Mouse (Mus musculus) granulocyte monocyte progenitor cell, adult 5-6 weeks (primary cell): ENCODE results near the gene Apold1. TPM values are rescaled to one million over a fixed set of nuclear protein-coding genes. Genes with fewer than 3 reads are reported as not detected.

Source experiments
- ATAC-seq: replicated peaks from 2 replicates; pipeline ENCODE4 v1.8.0; 2016; ENCODE audit warnings: mild to moderate bottlenecking, moderate TSS enrichment, inconsistent platforms; ENCODE audit not compliant: poor library complexity, severe bottlenecking
- total RNA-seq, 2 experiments: library from RNA; stranded (forward) in 1 of 2; stranded (reverse) in 1 of 2; fragments of 200-712, 200-1000 nt in 1 of 2; fragments of >200 nt in 1 of 2; fragmentation: Nextera tagmentation in 1 of 2; gene quantifications; 2 replicates each; pipeline ENCODE4 v1.2.3; 2014 to 2017

The Apold1 gene
- total RNA-seq, 2 experiments from 2014 or later: not detected

DNA sequence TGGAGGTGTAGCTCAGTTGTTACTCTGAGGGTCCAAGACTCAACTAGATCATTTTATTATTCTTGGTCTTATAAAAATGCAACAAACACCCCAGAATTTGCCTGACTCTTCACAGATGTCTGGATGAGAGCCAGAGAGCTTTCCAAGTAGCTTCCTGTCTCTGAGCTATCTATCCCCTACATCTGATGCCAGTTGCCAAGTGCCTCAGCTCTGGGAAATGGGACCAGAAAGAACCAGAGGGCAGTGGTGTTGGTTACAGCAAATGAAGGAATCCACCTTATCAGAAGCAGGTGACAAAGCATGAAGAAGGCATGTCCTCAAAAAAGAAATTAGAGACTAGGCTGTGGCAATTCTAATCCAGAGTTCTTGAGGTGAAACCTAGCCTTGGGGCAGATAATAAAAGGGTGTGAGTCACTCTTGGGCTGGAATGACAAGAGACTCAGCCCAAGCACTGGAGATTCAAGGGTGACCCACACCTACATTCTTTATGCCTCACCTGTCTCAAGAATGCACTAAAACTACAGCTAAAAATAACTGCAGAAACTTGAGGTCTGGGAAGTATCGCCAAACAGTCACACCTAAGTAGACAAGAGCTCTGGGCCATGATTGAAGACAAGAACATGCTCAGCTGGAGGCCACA is 43.4 kb downstream of the Apold1 start:
- ATAC-seq: no peak

DNA sequence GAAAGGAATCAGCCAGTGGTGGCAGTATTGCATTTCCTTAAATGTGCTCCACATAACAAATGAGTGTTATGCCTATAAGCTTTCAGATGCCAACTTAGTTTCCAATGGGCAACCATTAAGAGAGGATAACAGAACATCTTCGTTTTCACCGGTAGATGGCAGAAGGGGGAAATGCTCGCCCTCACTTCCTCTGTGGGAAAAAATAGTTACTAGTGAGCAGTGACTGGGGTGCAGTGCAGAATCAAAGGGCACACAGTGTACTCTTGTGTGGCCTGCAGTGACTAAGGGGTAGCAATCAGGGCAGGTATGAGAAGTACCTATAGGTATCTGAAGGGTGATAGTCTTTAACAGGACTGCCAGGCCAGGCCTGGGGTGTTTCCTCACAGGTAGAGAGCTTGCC is 44.7 kb downstream of the Apold1 start:
- peak; percentile 87 for ATAC-seq

DNA sequence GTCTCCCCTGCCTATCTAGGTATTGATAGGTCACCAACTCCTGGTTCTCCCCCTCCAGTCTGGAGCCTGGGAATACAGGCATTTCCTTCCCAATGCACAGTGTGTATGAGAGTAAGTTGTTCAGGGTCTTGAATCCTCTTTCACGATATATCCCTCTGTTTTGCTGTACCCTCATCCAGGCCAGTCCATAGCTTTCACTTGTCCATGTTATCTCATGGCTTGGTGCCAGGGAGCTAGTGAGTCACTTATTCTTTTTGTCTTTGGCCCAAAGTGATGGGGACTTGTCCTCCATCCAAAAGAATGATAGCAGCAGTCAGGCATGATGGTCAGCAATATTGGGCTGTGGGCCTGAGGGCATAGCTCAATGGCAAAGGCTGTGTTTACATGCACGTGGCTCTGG is 45.2 kb downstream of the Apold1 start:
- ATAC-seq: no peak

DNA sequence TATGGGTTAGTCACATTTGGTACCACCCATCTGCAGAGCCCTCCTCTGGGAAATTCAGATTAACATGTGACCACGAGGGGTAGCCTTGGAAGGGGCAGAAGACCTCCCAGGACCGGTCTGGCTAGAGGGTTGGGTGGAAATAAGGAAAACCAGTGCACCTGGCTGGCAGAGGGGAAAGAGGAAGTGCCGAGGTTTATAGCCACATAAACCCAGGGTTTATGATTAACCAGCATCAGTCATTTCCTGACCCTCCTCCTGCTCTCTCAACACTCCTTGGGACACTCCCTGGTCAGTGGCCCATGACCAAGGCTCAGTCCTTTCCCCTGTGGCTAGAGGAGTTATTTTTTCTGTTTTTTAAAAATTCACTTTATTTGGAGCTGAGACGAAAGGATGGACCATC is 47.7 kb downstream of the Apold1 start:
- peak; percentile 64 for ATAC-seq

Other genes with a start within 250 kb of the Apold1 start
- gene Dusp16, start 189.1 kb upstream of the Apold1 start, total RNA-seq (2014; fragmentation: Nextera tagmentation): 2.3 and 3.5 TPM in 2 replicates
- 0.21 and 5.8 TPM in 2 replicates for gene Dusp16, start 189.1 kb upstream of the Apold1 start, total RNA-seq (2017)
- gene Crebl2, start 151.6 kb upstream of the Apold1 start, total RNA-seq (2014; fragmentation: Nextera tagmentation): 2.5 and 5.7 TPM in 2 replicates
- 2.8 and 5.6 TPM in 2 replicates for gene Crebl2, start 151.6 kb upstream of the Apold1 start, total RNA-seq (2017)
- gene Gpr19, start 83.1 kb upstream of the Apold1 start, total RNA-seq (2014; fragmentation: Nextera tagmentation): 14.1 and 16.7 TPM in 2 replicates
- gene Gpr19, start 83.1 kb upstream of the Apold1 start, total RNA-seq (2017): 6.6 TPM in 2 replicates
- 16.9 and 18.1 TPM in 2 replicates for gene Cdkn1b, start 61.3 kb upstream of the Apold1 start, total RNA-seq (2014; fragmentation: Nextera tagmentation)
- 38.5 and 38.7 TPM in 2 replicates for gene Cdkn1b, start 61.3 kb upstream of the Apold1 start, total RNA-seq (2017)
- gene Ddx47, start 29.9 kb downstream of the Apold1 start, total RNA-seq (2014; fragmentation: Nextera tagmentation): 60.2 and 87.6 TPM in 2 replicates
- gene Ddx47, start 29.9 kb downstream of the Apold1 start, total RNA-seq (2017): 72.0 and 96.9 TPM in 2 replicates
- not detected in 2 replicates for gene Gprc5a, start 83.9 kb downstream of the Apold1 start, total RNA-seq (2014; fragmentation: Nextera tagmentation)
- not detected in 2 replicates for gene Gprc5a, start 83.9 kb downstream of the Apold1 start, total RNA-seq (2017)
- gene Gprc5d, start 136.6 kb downstream of the Apold1 start, total RNA-seq (2014; fragmentation: Nextera tagmentation): not detected in 2 replicates
- not detected in 2 replicates for gene Gprc5d, start 136.6 kb downstream of the Apold1 start, total RNA-seq (2017)
- gene Fam234b, start 216.3 kb downstream of the Apold1 start, total RNA-seq (2014; fragmentation: Nextera tagmentation): 1.7 and 4.4 TPM in 2 replicates
- gene Fam234b, start 216.3 kb downstream of the Apold1 start, total RNA-seq (2017): 2.3 and 2.5 TPM in 2 replicates
- gene Hebp1, start 216.3 kb downstream of the Apold1 start, total RNA-seq (2014; fragmentation: Nextera tagmentation): 3.1 and 10.8 TPM in 2 replicates
- 6.7 and 29.6 TPM in 2 replicates for gene Hebp1, start 216.3 kb downstream of the Apold1 start, total RNA-seq (2017)